Mouse (Mus musculus) ovary, adult 18-20 months (tissue): Measurements from ENCODE around the gene Rbfox1.

ENCODE experiments used
- DNase-seq: peaks from one replicate; pipeline ENCODE4 v3.0.0; 2022; ENCODE audit warnings: low spot score, mixed read lengths

Gene Rbfox1

GRCm38 (mm10) chr16:6479616-6480410 lies 594.7 kb downstream of the Rbfox1 start:
- no peak for DNase-seq

- no peak for DNase-seq
These were observed 595.2 kb downstream of the Rbfox1 start for GRCm38 (mm10) chr16:6480411-6480728.

- no peak for DNase-seq
These were observed 598.5 kb downstream of the Rbfox1 start for GRCm38 (mm10) chr16:6483628-6484027.

GRCm38 (mm10) chr16:6485631-6486030 lies 600.5 kb downstream of the Rbfox1 start:
- no peak for DNase-seq

GRCm38 (mm10) chr16:6502219-6502618 lies 617.1 kb downstream of the Rbfox1 start:
- DNase-seq, result no peak

- DNase-seq, result no peak
These were observed 618.6 kb downstream of the Rbfox1 start for GRCm38 (mm10) chr16:6503573-6504331.

GRCm38 (mm10) chr16:6508924-6509323 lies 623.8 kb downstream of the Rbfox1 start:
- no peak for DNase-seq

- no peak for DNase-seq
These were observed 634.3 kb downstream of the Rbfox1 start for GRCm38 (mm10) chr16:6519474-6519873.

GRCm38 (mm10) chr16:6525507-6526170 lies 640.5 kb downstream of the Rbfox1 start:
- DNase-seq, result no peak

- no peak for DNase-seq
These were observed 646.3 kb downstream of the Rbfox1 start for GRCm38 (mm10) chr16:6531459-6531858.

GRCm38 (mm10) chr16:6532077-6532995 lies 647.2 kb downstream of the Rbfox1 start:
- DNase-seq, result no peak

GRCm38 (mm10) chr16:6555776-6556175 lies 670.6 kb downstream of the Rbfox1 start:
- DNase-seq, result no peak

- DNase-seq, result no peak
These were observed 672.6 kb downstream of the Rbfox1 start for GRCm38 (mm10) chr16:6557726-6558125.

GRCm38 (mm10) chr16:6584700-6585099 lies 699.5 kb downstream of the Rbfox1 start:
- no peak for DNase-seq

GRCm38 (mm10) chr16:6585204-6585603 lies 700.0 kb downstream of the Rbfox1 start:
- no peak for DNase-seq

GRCm38 (mm10) chr16:6616526-6616925 lies 731.4 kb downstream of the Rbfox1 start:
- no peak for DNase-seq

GRCm38 (mm10) chr16:6640330-6640729 lies 755.2 kb downstream of the Rbfox1 start:
- DNase-seq, result no peak

GRCm38 (mm10) chr16:6646941-6647340 lies 761.8 kb downstream of the Rbfox1 start:
- no peak for DNase-seq

GRCm38 (mm10) chr16:6648753-6649152 lies 763.6 kb downstream of the Rbfox1 start:
- DNase-seq, result no peak

GRCm38 (mm10) chr16:6658594-6658993 lies 773.4 kb downstream of the Rbfox1 start:
- no peak for DNase-seq

GRCm38 (mm10) chr16:6686076-6686757 lies 801.1 kb downstream of the Rbfox1 start:
- no peak for DNase-seq
